Mouse (Mus musculus) cerebellum, postnatal 10 days (tissue): ENCODE measurements around the gene Cfap61.
"Not testable (repeated sequence)": the region's sequence is repeated elsewhere in the genome, so short reads cannot be mapped to it uniquely, and the experiment has no call there.

ENCODE experiments used
- DNase-seq, 2 experiments: peaks; one replicate each; pipeline ENCODE4 v3.0.0; 2021; ENCODE audit warnings: mixed read lengths in 2 of 2

The Cfap61 gene

DNA sequence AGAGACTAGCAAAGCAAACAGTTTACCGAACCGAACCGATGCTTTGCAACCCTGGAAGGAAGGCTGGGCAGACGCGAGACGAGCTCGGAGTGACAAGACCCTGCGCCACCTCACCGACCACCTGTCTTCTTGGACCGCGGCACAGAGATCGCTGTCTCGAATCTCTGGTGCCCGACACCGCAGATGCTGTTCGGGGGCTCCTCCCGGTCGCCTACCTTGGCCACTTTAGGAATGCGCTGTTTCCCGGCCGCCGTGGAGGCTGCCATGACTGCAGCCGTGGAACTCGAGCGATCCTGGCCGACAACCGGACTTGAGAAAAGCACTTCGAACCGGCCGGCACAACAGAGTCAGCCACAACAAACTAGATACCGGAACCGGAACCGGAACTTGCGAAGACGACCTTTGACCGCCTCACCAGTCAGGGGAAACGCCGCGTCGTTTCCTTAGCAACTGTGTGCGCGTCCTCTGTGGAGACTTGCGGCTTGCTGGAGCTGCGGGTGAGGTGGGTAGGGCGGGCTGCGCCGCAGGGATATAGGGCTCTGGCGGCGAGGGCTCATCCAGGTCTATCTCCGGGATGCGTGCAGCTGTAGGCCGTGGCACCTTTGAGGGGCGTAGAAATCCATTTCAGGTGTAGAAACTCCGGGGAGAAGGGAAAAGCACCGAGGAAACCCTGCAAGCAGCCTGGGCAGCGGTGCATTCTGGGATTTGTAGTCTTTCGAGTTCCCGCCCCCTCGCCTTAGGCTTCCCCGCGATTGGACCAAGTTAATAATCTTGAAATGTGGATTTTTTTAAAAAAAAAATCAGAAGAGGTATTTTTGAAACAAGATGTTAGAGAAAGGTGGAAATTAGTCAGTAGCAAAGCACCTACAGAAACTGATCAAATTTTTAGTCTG lies at the start of gene Cfap61, which contains the start of gene Crnkl1:
TSS of gene Cfap61 (plus strand) at position 446 of the 893 bp plus-strand sequence.
TSS of gene Crnkl1 (minus strand) at position 676 of the 893 bp plus-strand sequence.
- DNase-seq: peak; percentile 96 to 97

GRCm38 (mm10) chr2:145884913-145885785 lies 49.4 kb upstream of the Cfap61 start:
- DNase-seq: no peak

- DNase-seq: peak in 1 of 2 experiments; percentile 42
Observed at GRCm38 (mm10) chr2:145887937-145888765, 46.4 kb upstream of the Cfap61 start.

DNA sequence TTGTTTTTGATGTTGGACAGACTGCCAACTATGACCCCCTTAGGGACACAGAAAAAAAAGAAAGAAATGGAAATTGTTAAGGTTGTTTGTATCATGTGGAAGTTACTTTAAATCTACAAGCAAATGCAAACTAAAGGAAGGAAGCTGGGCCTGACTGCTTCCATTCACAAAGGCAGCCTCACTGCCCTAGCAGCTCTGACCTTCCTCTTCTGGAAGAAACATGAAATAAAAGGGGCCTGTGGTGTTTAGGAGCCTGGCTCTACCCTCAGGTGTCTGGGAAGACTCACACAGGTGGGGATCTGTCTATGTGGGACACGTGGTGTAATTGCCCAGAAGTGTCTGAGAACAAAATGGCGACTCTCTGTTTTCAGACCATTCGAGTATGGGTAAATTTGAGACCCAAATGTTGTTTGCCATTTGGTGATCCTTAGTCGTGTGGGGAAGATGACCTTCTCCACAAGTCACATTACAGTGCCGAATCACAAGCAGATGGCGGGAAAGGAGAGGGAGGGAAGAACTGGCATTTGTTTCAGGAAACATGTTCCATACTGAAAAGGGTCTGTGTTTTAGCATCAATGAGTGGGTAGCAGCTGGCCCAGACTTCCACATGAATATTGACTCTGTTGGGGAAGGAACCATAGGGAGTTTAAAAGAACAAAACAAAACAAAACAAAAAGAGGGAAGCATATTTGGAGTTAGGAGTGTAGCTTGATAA lies 45.7 kb upstream of the Cfap61 start:
- no peak for DNase-seq

DNA sequence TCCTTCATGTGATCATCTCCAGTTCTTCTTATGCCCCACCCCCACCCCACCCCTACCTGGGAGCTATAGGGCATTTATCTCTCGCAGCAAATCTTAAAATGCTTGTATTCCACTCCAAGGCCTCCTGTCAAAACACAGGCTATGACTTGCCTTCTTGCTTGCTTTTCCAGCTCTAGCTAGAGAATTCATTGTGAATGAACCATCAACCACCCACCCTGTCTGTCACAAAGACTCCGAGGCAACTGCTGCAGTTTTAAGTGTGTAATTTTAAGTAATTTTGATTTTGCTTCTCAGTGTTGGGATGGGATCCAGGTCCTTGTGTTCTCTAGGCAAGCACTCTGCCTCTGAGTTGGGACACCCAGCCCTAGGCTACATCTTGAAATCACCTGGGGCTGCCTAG lies 44.0 kb upstream of the Cfap61 start:
- DNase-seq: no peak

GRCm38 (mm10) chr2:145893756-145894155 lies 40.8 kb upstream of the Cfap61 start:
- no peak for DNase-seq

DNA sequence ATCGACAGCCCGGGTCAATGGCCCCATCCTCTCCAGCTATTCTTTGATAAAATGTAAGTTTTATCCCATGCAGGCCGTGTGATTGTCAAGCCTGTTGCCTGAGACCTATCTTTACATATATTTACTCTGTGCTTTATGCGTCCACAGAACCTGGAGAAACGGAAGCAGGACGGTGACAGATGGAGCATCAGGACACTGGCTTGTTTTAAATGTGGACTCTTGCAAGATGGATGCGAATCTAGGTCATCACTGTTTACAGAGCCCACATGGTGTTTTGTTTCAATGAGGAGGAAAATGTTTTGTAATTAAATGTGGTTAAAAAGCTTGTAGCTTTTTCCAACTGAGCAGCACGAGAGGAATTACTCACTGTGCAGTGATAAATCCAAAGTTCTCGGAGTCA lies 36.5 kb upstream of the Cfap61 start:
- peak in 1 of 2 experiments; percentile 38 for DNase-seq

DNA sequence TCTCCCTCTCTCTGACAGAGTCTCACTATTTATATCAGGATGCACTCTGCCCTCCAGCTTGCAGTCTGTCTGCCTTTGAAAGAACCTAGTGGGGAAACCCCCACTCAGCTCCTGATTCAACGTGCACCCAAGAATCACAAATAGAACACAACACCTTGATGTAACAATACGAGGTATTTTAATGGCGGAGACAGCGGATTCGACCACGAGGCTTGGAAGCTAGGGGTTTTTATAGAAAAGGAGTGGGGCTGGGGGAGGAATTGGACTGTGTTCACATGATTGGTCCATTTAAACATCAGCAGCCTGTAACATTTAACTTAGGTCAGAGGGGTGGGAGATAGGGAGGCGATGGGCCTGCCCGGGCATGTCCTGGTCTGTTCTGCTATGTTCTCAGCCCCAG lies 34.3 kb upstream of the Cfap61 start:
- not testable (repeated sequence) for DNase-seq

GRCm38 (mm10) chr2:145901861-145902260 lies 32.7 kb upstream of the Cfap61 start, which contains the start of gene Naa20:
Naa20 (plus strand) TSS chr2:145902099.
- DNase-seq: no peak

- peak; percentile 96 to 97 for DNase-seq
Observed at GRCm38 (mm10) chr2:145903061-145903901, 31.3 kb upstream of the Cfap61 start.

DNA sequence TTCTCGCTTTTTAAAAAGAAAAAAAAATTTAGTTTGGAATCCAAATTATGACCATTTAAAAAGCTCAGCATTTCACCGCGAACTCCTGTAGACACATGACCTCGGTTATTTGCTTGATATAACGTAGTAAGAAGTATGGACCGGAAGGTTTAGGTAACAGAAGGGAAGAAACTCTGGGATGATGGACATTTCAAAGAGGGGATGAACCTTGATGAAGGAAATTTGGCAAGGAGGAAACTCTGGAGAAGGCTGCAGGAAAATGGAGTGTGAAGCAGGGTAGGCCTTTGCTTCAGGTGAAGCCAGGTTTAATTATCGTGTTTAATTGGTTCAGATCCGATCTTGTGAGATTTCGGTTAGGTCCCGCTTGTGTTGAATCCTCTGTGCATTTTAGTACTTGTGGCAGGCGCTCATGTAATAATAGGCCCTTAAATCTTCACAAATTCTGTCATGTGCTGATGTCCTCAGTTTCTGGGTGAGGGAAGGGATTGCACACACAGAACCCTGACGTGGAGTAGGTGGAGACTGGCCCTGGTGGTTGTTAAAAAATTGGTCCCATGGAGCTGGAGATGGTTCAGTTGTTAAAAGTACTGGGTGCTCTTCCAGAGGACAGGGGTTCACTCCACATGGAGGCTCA lies 30.5 kb upstream of the Cfap61 start:
- DNase-seq: no peak

DNA sequence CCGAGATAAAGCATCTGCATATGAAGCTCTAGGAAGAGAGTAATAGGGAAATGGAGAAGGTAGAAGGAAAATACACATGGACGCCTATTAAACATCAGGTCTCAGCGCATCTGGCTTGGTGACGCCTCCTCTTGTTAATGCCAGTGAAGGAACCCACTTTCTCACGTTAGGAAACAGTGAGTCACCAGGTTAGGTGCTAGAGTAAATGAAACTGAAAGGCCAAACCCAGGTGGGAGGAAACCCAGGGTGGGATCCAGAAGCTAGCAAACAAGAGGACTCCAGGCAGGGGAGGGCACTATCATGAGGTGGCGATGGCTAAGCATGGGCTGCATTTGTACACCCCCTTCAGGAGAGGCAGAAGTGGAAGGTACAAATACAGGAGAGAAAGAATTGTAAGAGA lies 29.4 kb upstream of the Cfap61 start:
- DNase-seq: no peak

GRCm38 (mm10) chr2:145905884-145906283 lies 28.7 kb upstream of the Cfap61 start:
- DNase-seq: not testable (repeated sequence)

GRCm38 (mm10) chr2:145920941-145921650 lies 13.5 kb upstream of the Cfap61 start:
- no peak for DNase-seq

GRCm38 (mm10) chr2:145936975-145937374 lies 2.4 kb downstream of the Cfap61 start:
- no peak for DNase-seq

- DNase-seq: no peak
Observed at GRCm38 (mm10) chr2:145941403-145941802, 6.8 kb downstream of the Cfap61 start.

- DNase-seq: no peak
Observed at GRCm38 (mm10) chr2:145944286-145944685, 9.7 kb downstream of the Cfap61 start.

DNA sequence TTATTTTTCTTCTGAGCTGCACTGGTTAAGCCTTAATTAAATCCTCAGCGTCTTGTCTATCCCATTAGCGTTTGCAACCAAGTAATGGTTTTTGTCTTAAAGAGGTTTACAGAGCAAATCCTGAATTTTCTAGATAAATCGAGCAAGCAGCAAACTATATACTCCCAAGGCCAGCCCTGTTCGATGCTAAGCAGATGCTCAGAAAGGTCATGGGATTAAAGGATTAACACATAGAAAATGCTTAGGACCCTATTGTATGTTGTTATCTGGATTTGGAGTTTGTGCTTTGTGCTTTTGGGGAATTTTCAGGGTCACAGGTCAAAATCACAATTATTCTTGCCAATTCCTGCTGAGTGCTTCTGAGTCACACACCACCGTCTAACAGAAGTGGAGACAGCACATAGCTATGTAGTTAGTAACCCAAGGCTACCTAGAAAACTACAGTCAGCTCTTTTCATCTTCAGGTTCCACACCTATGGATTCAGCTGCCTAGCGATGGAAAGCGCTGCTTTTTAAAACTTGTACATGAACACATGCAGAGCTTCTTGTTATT lies 13.9 kb downstream of the Cfap61 start:
- DNase-seq: no peak

DNA sequence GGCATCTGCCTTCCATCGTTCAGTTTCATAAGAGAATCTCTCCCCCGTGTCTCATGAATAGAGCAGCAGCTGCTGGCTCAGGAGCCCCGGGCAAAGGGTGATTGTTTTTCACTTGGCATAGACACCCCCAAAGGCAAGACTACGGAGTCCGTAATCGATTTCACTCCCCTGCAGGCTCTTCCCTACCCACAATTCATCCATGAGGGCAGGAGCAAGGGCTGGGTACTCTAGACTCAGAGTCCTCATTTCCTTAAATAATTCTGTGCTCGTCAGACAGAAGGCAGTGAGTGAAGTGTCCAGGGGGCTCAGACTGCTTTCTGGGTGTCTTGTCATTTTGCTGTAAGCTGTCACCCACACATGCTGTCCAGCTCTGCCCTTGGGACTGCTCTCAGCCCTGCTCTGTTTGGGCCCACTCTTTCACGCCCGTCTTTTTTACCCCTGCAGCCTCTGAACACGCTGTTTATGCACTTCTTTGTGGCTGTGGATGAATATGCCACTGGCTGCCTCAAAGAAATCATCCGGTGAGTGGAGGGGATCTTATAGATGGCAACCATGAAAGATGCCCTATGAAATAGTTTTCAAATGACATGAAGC lies 15.0 kb downstream of the Cfap61 start:
- no peak for DNase-seq
